Mouse (Mus musculus) cerebellum, adult 11-12 months (tissue): Measurements from ENCODE around the gene Agtpbp1.
"Not testable (repeated sequence)": the region's sequence is repeated elsewhere in the genome, so short reads cannot be mapped to it uniquely, and the experiment has no call there.

ENCODE experiments used
- DNase-seq: peaks from one replicate; pipeline ENCODE4 v3.0.0; 2022

Agtpbp1 gene

GRCm38 (mm10) chr13:59477928-59478327 lies 107.1 kb downstream of the Agtpbp1 start:
- not testable (repeated sequence) for DNase-seq

GRCm38 (mm10) chr13:59477451-59477850 lies 107.6 kb downstream of the Agtpbp1 start:
- DNase-seq = no peak

GRCm38 (mm10) chr13:59474973-59475372 lies 110.1 kb downstream of the Agtpbp1 start:
- no peak for DNase-seq

- DNase-seq = no peak
Measured at GRCm38 (mm10) chr13:59473341-59473740, 111.7 kb downstream of the Agtpbp1 start.

- no peak for DNase-seq
Measured at GRCm38 (mm10) chr13:59472222-59472621, 112.8 kb downstream of the Agtpbp1 start.

- DNase-seq = no peak
Measured at GRCm38 (mm10) chr13:59469701-59470100, 115.3 kb downstream of the Agtpbp1 start.

GRCm38 (mm10) chr13:59468181-59468802 lies 116.7 kb downstream of the Agtpbp1 start:
- no peak for DNase-seq

GRCm38 (mm10) chr13:59467591-59467990 lies 117.4 kb downstream of the Agtpbp1 start:
- peak; percentile 91 for DNase-seq

GRCm38 (mm10) chr13:59460958-59461357 lies 124.1 kb downstream of the Agtpbp1 start:
- DNase-seq = no peak

- no peak for DNase-seq
Measured at GRCm38 (mm10) chr13:59456203-59456602, 128.8 kb downstream of the Agtpbp1 start.

- DNase-seq = peak; percentile 63
Measured at GRCm38 (mm10) chr13:59454001-59454785, 130.8 kb downstream of the Agtpbp1 start.

- DNase-seq = peak; percentile 63
Measured at GRCm38 (mm10) chr13:59453582-59453981, 131.4 kb downstream of the Agtpbp1 start.

- DNase-seq = peak; percentile 51
Measured at GRCm38 (mm10) chr13:59453045-59453444, 132.0 kb downstream of the Agtpbp1 start.

GRCm38 (mm10) chr13:59450840-59451239 lies 134.2 kb downstream of the Agtpbp1 start:
- no peak for DNase-seq

- no peak for DNase-seq
Measured at GRCm38 (mm10) chr13:59447130-59447529, 137.9 kb downstream of the Agtpbp1 start.

GRCm38 (mm10) chr13:59445179-59445578 lies 139.8 kb downstream of the Agtpbp1 start:
- DNase-seq = peak; percentile 66

GRCm38 (mm10) chr13:59444371-59444770 lies 140.7 kb downstream of the Agtpbp1 start:
- peak; percentile 56 for DNase-seq

- no peak for DNase-seq
Measured at GRCm38 (mm10) chr13:59439683-59440082, 145.3 kb downstream of the Agtpbp1 start.

- DNase-seq = no peak
Measured at GRCm38 (mm10) chr13:59434554-59434953, 150.5 kb downstream of the Agtpbp1 start.

GRCm38 (mm10) chr13:59431124-59431864 lies 153.7 kb downstream of the Agtpbp1 start:
- DNase-seq = peak; percentile 82

- DNase-seq = no peak
Measured at GRCm38 (mm10) chr13:59429369-59429768, 155.7 kb downstream of the Agtpbp1 start.

GRCm38 (mm10) chr13:59423871-59424270 lies 161.2 kb downstream of the Agtpbp1 start:
- DNase-seq = no peak

GRCm38 (mm10) chr13:59416530-59417230 lies 168.3 kb downstream of the Agtpbp1 start:
- DNase-seq = no peak
